Mouse (Mus musculus) embryonic facial prominence, embryonic 14.5 days (tissue): ENCODE measurements around the gene Sp4. TPM values are rescaled to one million over a fixed set of nuclear protein-coding genes. Genes with fewer than 3 reads are reported as not detected.

Source experiments
- ATAC-seq: fragments of 200-750 bp; cut with Nextera tagmentation; 2 replicates; pipeline ENCODE4 v1.8.0; 2017; ENCODE audit warnings: low read depth, moderate number of reproducible peaks, moderate TSS enrichment
- DNase-seq: peaks from one replicate; pipeline ENCODE4 v3.0.0-alpha.2; 2015; ENCODE audit warnings: low spot score
- H3K27ac ChIP-seq: fragments of 300-500 bp; sonication (generic); replicated peaks from 2 replicates; pipeline ENCODE4 v1.5.1; 2014; ENCODE audit warnings: low read depth, mild to moderate bottlenecking, low read length, moderate library complexity
- H3K27me3 ChIP-seq: fragments of 300-500 bp; sonication (generic); replicated peaks from 2 replicates; pipeline ENCODE4 v1.6.1; 2014; ENCODE audit warnings: low read length; ENCODE audit not compliant: control insufficient read depth, insufficient read depth
- H3K36me3 ChIP-seq: fragments of 300-500 bp; sonication (generic); 2 replicates; pipeline ENCODE4 v1.6.1; 2014; ENCODE audit warnings: low read length, mixed read lengths; ENCODE audit not compliant: control insufficient read depth, insufficient read depth
- H3K4me1 ChIP-seq: fragments of 300-500 bp; sonication (generic); 2 replicates; pipeline ENCODE4 v1.6.1; 2014; ENCODE audit warnings: antibody characterized with exemption, low read length; ENCODE audit not compliant: control insufficient read depth, insufficient read depth
- H3K4me2 ChIP-seq: fragments of 300-500 bp; sonication (generic); 2 replicates; pipeline ENCODE4 v1.6.1; 2014; ENCODE audit warnings: low read depth, mild to moderate bottlenecking, low read length, moderate library complexity, mixed read lengths
- H3K4me3 ChIP-seq: fragments of 300-500 bp; sonication (generic); 2 replicates; pipeline ENCODE4 v1.5.1; 2014; ENCODE audit warnings: low read depth, mild to moderate bottlenecking, low read length
- H3K9ac ChIP-seq: fragments of 300-500 bp; sonication (generic); 2 replicates; pipeline ENCODE4 v1.6.1; 2014; ENCODE audit warnings: low read depth, mild to moderate bottlenecking, low read length, moderate library complexity, mixed read lengths
- H3K9me3 ChIP-seq: fragments of 300-500 bp; sonication (generic); 2 replicates; pipeline ENCODE4 v1.6.1; 2016; ENCODE audit warnings: low read length; ENCODE audit not compliant: control insufficient read depth
- WGBS: fragments of 180-500 bp; shearing (Covaris S2); extraction: QIAGEN DNeasy Blood & Tissue Kit; methylation state at CpG from one replicate; pipeline ENCODE4 v1.1.7; 2014; 5-methylcytosine and 5-hydroxymethylcytosine counted together
- polyA plus RNA-seq: library from polyadenylated mRNA; unstranded; fragments of >200 nt; fragmentation: Nextera tagmentation; extraction: Ambion mirVana; gene quantifications from 2 replicates; pipeline ENCODE4 v1.2.1, GENCODE M21; 2014

The Sp4 gene
- polyA plus RNA-seq, 1 experiment from 2014 or later: 8.3 TPM

GRCm38 (mm10) chr12:118186120-118186880 lies 114.9 kb downstream of the Sp4 start:
- Histone ChIP-seq H3K36me3 (no peaks in the 10 kb centered on the region), H3K4me3 (no peak overlapping the region), H3K4me2 (no peak overlapping the region), H3K4me1 (peaks cover 6% of the 10 kb centered on the region; the same call in 1 of the 2 replicates), H3K9ac (no peak overlapping the region), H3K9me3 (no peaks in the 10 kb centered on the region), H3K27me3 (peaks cover 4% of the 10 kb centered on the region; the same call in 1 of the 2 replicates), H3K27ac (no peak overlapping the region)
- ATAC-seq: no peak
- 16% methylated on average over 4 of the region's 4 CpGs for WGBS
- DNase-seq: peak; percentile 39

Other genes with a start within 250 kb of the Sp4 start
- gene Dnah11, start 102.4 kb downstream of the Sp4 start, polyA plus RNA-seq: 0.21 and 0.25 TPM in 2 replicates